27 mouse cellular contexts compared by ENCODE assay signal in genomic region chr16:16645148-16645547, GRCm38 (mm10). TPM values are rescaled to one million over a fixed set of nuclear protein-coding genes. Genes with fewer than 3 reads are reported as not detected.
"Had no signal": no experiment of that assay in that cellular context is flagged by ENCODE, and none has a peak within 500 bp of the region (broad histone marks: within the 10 kb centered on the region; RNA-seq: fewer than 3 reads in every experiment).

No protein-coding gene starts in this region.

- H3K27ac ChIP-seq: midbrain, embryonic 10.5 days; midbrain, embryonic 12.5 days; neural tube, embryonic 13.5 days; neural tube, embryonic 15.5 days had no signal

- H3K9me3 ChIP-seq: midbrain, embryonic 10.5 days; midbrain, embryonic 12.5 days; neural tube, embryonic 13.5 days; neural tube, embryonic 15.5 days had no signal

- H3K4me1 ChIP-seq: midbrain, embryonic 10.5 days; midbrain, embryonic 12.5 days; neural tube, embryonic 13.5 days; neural tube, embryonic 15.5 days had no signal

- H3K27me3 ChIP-seq: midbrain, embryonic 12.5 days; neural tube, embryonic 13.5 days; neural tube, embryonic 15.5 days had no signal

- DNase-seq: lung, adult 18-20 months; lung, embryonic 14.5 days; lung, postnatal 10 days; lung, postnatal 4 days; midbrain, embryonic 14.5 days; retina, postnatal 1 day; right cerebral cortex, adult 18-20 months; right cerebral cortex, postnatal 25 days; right cerebral cortex, postnatal 4 days; spleen, adult 18-20 months; thymus, adult 18-20 months; thymus, postnatal 14 days; thymus, postnatal 36 days had no signal

- H3K36me3 ChIP-seq: midbrain, embryonic 10.5 days; midbrain, embryonic 12.5 days; neural tube, embryonic 13.5 days; neural tube, embryonic 15.5 days had no signal

- H3K9ac ChIP-seq: lung, embryonic 14.5 days; midbrain, embryonic 12.5 days; neural tube, embryonic 13.5 days; neural tube, embryonic 15.5 days had no signal

- H3K4me2 ChIP-seq: lung, embryonic 14.5 days; midbrain, embryonic 12.5 days; neural tube, embryonic 13.5 days; neural tube, embryonic 15.5 days had no signal

- H3K4me3 ChIP-seq: midbrain, embryonic 10.5 days; midbrain, embryonic 12.5 days; myocyte; neural tube, embryonic 13.5 days; neural tube, embryonic 15.5 days had no signal

RNA-seq across cellular contexts. Expression of gene Olfr19, which starts 31.1 kb away (rescaled TPM):
- total RNA-seq: megakaryocyte, adult 5-6 weeks; megakaryocyte-erythroid progenitor cell, adult 5-6 weeks had no signal
- polyA plus RNA-seq: lung, embryonic 14.5 days; lung, embryonic 16.5 days; midbrain, embryonic 10.5 days; midbrain, embryonic 12.5 days; midbrain, embryonic 14.5 days; midbrain, embryonic 16.5 days; myocyte; neural tube, embryonic 11.5 days; neural tube, embryonic 15.5 days; small intestine, adult 2 months; stomach, embryonic 14.5 days; stomach, embryonic 16.5 days; thymus, postnatal 0 days had no signal
